Mouse (Mus musculus): ENCODE data around the gene Lrp5.

DNA sequence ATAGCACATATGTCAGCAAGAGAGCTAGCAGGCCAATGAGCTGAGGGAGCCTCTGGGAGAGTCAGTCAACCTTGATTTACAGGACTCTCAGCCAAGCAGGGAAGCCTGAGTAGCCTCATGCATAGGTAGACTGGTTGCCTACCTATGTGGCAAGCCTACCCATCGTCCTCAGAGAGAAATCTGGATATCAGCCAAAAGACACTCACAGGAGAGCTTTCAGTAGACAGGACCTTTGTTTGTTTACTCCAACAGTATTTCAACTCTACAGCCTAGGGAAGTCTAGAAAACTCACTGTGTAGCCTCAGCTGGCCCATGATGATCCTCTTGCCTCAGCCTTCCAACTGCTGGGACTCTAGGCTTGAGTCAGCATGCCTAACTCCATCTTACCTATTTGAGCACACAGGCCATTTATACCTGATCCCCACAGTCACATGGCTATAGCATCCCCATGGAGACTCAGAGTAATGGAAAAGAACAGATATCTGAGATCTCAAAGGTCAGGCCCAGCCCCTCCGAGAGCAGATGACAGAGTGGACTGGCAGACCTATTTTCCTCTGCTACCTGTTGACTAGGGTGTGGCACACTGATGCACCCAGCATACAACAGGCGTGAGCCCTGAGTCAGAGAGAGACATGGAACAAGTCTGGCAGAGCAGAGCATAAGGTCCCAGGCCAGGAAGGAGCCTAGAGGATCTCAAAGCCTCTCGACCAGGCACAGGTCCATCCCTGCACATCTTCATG, 73.7 kb downstream of the Lrp5 start:
- TF ChIP-seq CTCF (IDR thresholded peaks at IDR 0.05; ENCODE audit: control insufficient read depth, insufficient read depth, low read length) (no peak), POLR2A (IDR thresholded peaks at IDR 0.05; ENCODE audit: borderline replicate concordance, control insufficient read depth, low read depth, low read length) (no peak)
